Mouse (Mus musculus) C2C12 (cell line): Measurements from ENCODE around the gene Ly6c1.
"Not testable (repeated sequence)": the region's sequence is repeated elsewhere in the genome, so short reads cannot be mapped to it uniquely, and the experiment has no call there.

Experiments
- CEBPB ChIP-seq: IDR thresholded peaks from one replicate; pipeline ENCODE4 v1.6.1; 2011; ENCODE audit warnings: low read depth, mild to moderate bottlenecking, control low read depth, moderate library complexity
- CTCF ChIP-seq: IDR thresholded peaks from one replicate; pipeline ENCODE4 v1.5.1; 2011; ENCODE audit not compliant: control insufficient read depth, insufficient read depth, insufficient read length
- MAX ChIP-seq: IDR thresholded peaks from one replicate; pipeline ENCODE4 v1.6.1; 2011; ENCODE audit warnings: mild to moderate bottlenecking, control low read depth
- MYOD1 ChIP-seq: IDR thresholded peaks from one replicate; pipeline ENCODE4 v1.6.1; 2011; ENCODE audit warnings: low read depth; ENCODE audit not compliant: control insufficient read depth, insufficient read length
- USF1 ChIP-seq: IDR thresholded peaks from one replicate; pipeline ENCODE4 v1.6.1; 2011; ENCODE audit warnings: low read depth, mild to moderate bottlenecking, control low read depth, moderate library complexity

- TF ChIP-seq CTCF, MAX, USF1, MYOD1, CEBPB: not testable (repeated sequence)
These were observed 13.5 kb upstream of the Ly6c1 start for GRCm38 (mm10) chr15:75062030-75062574.
